Mouse (Mus musculus) c-Kit-negative CD71-positive TER-119-positive erythroid progenitor cells, embryonic 14.5 days (primary cell): ENCODE results near the gene Banf2.

Source experiments
- DNase-seq: peaks from one replicate; pipeline ENCODE4 v3.0.0-alpha.2; 2013; ENCODE audit warnings: low read depth, low spot score

Gene Banf2

DNA sequence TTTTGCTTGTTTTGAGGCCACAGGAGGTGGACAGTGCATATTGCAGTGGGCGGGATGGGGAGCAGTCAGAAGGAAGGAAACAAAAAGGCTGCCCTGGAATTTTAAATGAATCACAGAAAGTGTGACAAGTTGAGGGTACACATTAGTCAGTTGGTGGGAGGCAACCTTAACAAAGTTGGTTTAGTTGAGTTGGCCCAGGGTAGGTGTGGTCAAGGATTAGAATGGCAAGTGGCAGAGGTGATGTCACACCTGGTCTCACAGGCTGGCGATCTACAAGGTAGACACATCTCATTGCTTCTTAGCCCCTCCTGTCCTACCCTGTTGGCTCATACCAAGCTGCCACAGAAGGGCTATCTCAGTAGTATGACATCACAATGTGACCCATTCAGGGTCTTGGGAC lies at the start of gene Banf2:
TSS of gene Banf2 (plus strand) at position 396 of the 400 bp plus-strand sequence.
- no peak for DNase-seq

DNA sequence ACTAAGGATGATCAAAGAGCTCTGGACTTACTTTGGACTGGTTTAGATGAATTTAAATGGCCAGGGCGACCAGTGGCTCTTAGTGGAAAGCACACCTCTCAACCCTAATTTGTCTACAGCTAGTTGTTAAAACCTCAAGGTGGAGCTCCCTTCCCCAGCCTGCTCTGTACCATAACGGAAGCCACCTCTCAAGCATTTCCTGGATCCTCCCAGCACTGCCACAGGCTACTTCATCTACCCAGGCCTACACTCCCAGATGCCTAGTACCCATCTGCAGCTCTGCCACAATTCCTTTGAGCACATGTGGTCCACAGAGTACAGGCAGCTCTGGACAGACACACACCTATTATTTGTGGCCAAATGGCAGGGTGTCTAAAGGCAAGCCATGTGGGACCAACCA lies 49.4 kb upstream of the Banf2 start:
- DNase-seq: no peak

DNA sequence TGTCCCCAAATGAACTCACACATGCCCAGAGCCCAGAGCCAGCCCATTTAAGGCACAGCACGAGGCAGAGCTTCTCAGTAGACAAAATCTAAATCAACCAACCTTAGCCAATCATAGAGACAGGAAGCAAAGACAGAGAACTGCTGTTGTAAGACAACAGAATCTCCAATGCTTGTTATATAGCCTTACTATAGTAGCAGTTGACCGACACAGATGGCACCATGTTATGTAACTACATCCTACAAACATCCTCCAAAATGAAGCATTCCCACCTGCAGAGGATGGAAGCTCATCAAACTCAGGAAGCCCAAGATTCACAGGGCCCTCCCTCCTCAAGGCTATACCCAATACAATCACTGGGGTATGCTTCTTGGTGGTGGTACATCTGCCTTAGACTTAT lies 45.4 kb upstream of the Banf2 start:
- no peak for DNase-seq

DNA sequence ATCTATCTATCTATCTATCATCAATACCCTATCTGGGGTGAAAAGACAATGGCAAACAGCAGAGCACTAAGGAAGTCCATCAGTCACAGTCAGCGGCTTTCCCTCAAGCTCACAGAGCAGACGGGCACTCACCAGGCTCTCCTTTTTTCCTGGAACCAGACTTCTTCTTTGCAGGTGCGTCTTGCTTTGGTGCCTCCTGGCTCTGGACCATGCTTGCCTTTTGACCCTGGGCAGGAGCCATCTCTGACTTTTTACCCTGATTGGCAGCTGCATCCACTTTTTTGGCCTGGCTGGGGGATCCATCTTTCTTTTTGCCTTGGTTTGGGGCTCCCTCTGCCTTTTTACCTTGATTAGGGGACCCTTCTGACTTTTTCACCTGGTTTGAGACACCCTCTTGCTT lies 44.8 kb upstream of the Banf2 start:
- no peak for DNase-seq

DNA sequence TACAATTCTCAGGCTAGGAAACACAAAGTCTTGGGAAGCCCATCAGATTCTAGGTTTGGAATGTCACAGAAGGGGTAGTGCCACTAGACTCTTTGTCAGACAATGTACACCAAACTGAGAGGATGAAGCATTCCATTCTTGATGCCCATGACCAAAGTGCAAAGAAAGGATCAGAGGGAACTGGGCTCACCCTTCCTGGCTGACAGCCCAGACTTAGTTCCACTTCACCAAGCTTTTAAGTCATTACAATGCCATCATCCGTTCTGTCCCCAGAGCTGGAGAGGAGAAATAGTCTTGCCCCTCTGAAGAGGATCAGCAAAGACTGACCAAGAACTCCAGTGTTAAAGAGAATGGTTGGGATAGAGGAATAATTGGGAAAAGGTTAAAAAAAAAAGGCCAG lies 41.9 kb upstream of the Banf2 start:
- no peak for DNase-seq

DNA sequence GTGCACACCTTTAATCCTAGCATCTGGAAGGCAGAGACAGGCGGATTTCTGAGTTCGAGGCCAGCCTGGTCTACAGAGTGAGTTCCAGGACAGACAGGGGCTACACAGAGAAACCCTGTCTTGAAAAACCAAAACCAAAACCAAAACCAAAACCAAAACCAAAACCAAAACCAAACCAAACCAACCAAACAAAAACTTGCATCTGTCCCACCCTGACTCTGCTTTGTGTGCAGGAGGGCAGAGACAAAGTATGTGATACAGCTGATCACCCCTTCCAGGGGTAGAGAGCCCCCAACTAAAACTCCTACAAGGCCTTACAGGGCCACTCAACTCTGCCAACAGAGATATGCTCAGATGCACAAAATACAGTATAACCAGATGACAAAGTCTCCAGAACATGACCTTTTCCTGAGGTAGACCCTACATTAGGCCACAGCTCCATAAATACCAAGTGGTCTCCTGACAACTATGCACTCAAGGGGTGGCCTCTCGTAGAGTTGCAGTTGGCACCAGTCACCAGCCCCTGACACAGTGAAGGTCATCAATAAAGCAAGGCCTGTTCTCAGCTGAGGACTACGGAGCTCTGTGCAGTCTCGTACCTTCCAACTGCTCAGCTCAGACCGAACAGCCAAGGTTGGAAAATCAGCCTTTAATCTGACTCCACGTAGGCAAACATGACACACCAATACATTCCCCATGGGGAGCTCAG lies 40.7 kb upstream of the Banf2 start:
- no peak for DNase-seq

DNA sequence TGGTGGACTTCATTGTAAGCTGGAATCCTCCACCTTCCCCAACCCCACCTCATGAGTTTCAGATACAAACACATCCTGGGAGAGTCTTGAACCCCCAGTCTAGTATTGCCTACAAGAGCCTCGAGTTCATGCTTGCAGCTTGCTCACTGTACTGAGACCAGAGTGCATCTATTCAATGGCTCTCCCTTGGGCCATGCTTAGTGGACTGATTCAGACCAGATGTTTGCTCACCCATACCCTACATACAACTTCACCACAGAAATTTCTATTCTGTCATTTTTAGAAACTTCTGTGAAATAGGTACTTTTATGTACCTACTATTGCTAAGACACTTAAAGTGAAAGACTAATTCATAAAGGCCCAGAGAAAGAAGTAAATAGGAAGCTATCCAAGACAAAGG lies 39.9 kb upstream of the Banf2 start:
- DNase-seq: no peak

DNA sequence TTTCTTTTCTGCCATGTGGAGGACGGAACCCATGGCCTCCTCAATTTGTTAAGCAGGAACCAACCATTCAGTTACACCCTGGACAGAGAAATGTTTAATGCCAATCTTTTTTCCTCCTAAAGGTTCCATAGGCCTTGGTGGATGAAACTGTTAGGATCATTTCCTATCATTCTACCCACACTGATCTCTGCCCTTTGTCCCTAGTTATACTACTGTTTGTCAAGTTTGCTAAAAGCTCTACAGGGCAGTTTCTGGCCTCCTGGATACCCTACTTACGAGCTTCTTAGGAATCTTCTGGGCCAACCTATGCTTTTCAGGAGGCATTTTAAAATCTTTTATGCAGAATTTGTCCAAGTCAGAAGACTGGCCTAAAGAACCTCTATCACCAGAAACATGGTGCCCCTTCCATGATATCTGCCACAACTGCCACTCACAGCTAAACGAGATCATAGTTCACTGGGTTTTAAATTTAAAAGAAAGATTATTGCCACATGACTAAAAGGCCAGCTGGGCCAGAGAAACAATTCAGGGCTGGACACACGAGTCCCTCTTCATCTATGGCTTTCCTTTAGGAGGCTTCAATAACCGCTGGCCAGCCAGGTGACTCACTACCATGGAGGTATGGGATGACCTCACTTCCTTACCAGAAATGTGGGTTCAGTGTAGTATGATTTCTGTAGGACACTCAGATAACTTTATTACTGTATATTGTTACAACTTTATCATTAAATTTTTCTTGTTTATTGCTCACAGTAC lies 30.5 kb upstream of the Banf2 start:
- DNase-seq: no peak

DNA sequence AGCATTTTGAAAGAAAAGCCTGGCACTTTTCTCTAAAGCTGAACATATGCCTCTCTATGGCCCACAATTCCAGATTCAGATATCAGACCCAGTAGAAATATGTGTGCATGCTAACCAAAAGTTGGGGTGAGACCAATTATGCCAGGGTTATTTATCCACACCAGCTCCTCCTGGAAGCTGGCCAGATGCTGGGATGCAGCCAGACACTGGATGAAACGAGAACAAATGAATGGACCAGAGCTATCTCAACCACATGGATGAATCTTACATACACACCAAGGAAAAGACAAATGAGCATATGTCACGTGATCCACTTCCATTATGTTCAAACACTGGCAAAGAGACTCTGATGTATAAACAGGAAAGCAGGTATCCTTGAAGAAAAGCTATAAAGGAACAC lies 29.3 kb upstream of the Banf2 start:
- no peak for DNase-seq

DNA sequence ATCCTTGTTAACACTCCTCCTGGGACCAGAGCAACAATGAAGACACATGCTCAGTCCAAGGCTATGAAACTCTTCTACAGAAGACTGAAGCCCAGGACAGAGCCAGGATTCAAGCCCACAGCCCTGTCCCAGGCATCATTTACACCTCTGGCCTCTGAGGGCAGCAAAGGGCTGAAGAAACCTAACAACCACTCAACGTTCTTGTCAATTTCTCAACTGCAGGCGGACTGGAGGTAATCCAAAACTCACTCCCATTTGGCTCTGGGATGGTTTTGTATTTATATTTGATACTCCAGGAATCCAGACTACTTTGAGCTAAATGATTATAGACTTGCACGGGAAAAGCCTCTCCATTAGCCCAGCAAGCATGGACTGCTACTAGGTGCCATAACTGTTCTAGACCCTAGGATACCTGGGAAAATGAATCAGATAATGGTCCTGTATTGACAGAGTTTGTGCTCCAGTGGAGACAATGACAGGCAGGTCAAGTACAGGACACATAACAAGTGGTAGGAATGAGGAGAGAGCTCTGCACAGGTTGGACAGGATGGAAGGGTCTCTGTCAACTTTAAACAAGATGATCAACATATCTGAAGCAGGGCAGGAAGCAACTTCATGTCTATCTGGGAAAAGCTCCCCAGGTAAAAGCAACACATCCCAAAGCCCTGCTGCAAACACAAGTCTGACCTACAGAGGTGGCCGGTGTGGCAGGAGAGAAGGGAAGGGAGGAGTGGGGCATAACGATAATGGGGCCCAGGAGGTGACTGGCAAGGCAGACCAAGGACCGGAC lies 27.5 kb upstream of the Banf2 start:
- no peak for DNase-seq

DNA sequence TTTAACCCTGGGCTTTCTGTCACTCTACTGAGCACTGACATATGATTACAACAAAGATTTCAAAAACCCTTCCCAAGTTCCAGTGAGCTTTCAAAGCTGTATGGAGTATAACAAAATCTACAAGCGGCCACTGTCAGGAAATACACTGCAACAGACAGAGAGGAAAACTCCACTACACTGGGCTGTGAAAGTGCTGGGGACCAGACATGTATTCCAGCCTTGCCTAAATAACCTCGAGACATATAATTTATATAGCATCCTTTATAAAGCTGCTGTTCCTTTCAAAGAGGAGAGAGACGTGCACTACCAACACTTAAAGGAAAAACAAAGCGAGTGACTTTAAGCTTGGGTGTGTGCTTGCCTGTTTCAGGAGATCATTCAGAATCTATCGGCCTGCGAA lies 26.2 kb upstream of the Banf2 start:
- DNase-seq: no peak

DNA sequence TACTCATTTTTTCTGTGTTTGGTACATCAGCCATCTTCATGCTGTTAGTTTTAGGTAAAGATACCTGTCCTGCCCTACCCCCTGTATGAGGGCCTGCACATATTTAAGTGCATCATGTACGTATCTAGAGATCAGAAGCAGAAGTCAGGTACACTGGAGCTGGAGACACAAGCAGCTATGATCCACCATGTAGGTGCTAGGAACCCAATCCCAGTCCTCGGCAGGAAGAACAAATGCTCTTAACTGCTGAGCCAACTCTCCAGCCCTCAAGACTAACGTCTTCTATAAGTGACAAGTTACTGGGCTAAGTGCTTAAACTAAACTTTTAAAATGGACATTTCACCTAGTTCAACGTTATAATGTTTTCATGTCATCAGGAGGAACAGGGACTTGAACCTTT lies 25.6 kb upstream of the Banf2 start:
- no peak for DNase-seq

DNA sequence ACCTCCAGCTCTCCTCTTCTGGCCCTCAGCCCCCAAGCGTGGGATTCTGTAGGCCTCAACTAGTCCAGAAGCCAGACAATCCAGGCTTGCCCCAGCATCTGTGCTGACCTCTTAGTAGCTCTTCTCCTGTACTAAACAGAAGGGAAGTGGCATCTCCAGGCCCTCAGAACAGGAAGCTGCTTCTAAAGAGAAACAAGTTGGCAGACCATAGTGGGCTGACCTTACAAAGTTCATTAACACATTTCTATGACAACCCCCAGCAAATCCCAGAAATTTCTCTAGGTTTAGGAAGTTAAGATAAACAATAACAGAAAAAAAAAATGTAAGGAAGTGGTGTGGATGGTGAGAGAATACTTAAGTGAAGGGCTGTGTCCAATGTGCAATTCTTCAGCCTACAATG lies 23.8 kb upstream of the Banf2 start:
- no peak for DNase-seq

DNA sequence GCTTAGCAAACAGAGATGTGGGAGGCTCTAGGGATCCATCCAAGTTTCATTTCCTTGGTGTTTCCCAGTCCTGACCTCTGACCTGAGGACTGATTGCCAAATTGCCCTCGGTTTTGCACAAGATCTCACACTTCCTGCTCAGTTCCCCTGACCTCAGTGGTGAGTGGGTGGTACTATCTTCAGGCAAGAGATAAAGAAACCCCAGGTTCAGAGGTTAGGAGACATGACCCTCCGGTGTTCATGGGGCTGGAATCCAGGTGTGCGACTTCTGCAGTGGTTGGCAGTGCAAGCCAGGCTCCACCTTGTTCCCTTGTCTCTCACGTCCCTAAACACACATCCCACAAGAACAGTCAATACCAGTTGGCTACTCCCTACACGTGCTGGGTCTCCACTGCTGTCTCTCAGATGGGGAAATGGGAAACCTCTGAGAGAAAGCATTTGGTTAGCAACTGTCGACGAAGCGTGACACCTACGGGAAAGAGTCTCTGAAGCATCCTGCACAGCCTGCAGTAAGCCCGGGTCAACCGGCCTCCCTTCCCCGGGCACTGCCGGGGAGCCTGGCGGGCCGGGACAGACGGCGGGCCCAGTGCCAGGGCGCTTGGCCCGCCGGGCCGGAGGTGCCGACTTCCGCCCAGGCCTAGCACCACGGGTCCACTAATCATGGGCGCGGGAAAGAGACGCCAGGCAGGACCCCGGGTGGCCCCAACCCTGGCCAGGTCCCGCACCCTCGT lies 23.1 kb upstream of the Banf2 start:
- DNase-seq: peak; percentile 13

DNA sequence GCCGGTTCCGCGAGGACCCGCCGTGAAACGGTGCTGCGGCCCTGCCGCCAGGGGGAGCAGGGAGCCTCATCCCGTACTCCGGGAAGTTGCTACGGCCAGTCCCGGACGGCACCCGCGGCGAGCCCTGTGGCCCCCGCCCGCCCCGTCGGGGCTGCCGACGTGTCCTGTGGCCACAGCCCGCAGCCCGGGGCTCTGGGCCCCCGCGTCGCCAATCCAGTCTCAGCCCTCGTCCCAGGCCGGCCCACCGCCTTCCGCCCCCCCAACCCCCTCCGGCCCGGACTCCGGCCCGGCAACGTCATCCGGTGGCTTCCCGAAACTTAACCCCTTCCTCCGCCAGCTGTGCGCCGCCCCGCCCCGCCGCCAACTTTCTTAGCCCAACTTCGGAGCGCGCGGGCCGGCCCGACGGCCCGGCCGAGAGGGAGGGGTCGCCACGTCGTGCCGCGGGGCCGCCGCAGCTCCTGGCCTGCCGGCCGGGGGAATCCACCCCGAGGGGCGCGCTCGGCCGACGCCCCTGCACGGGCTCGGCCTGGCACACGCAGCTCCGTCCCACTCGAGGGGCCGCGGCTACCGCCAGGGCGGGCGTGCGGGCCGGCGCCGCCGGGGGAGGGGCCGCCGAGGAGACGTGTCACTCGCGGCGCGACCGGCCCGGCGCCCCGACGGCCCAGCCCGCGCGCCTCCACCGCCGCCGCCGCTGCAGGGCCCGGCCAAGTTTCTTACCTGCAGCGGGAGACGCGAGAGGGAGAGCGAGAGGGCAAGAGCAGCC lies 22.4 kb upstream of the Banf2 start:
- DNase-seq: peak; percentile 60

DNA sequence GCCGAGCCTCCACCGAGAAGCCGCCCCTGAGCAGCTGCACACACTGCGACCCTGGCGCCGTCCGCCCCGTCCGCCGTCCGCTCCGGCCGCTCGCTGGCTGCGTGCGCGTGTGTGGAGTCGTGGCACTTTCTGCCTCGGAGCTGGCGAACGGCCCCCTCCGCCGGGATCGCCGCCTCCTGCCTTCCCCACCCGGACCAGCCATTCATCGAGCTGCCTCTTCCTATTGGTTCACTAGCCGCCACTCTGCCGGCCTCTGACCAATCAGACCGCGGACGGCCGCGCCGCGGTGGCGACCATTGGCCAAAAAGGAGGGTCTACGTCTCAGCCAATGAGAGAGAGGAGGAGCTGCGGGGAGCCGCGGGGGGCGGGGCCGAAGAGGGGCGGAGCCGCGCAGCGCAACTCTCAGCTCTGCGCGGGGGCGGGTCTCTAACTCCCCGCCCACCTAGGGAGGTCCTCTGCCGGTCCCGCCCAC lies 21.7 kb upstream of the Banf2 start, which contains the start of gene Rrbp1:
TSS of gene Rrbp1 (minus strand) at position 184 of the 472 bp plus-strand sequence.
- peak; percentile 95 for DNase-seq

DNA sequence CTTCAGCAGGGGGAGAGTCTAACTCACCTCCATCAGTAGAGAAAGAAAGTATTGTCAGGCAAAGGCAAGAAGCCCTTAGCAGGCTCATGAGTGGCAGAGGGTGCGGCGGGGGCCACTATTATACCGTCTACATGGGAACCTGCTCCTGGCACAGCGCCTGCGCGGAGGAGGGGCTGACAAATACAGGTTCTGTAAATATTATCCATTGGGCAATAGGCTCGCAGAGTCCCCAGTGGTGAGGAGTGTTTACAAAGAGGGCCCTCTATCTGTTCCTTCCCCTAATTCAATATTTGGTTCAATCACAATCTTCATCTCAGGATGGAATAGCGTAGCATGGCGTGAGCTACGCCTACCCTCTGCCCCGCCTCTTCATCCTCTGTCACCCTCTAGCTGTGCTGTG lies 18.8 kb upstream of the Banf2 start:
- no peak for DNase-seq

DNA sequence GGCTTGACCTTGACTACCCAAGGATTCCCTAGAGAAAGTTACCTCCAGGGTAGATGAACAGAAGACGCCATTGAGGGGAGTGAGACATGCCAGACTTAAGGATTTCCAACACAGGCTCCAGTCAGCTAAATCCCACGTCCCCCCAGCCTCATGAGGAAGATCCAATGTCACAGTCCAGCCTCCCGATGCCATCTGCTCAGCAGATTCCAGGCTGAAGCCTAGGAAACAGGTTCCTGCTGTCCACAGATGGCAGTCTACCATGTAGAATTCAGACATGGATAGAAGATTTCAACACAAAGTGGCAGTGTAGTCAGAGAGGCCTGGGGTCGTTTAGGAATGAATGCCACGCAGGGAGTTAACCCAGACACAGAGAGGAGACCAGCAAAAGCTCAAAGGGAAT lies 18.4 kb upstream of the Banf2 start:
- DNase-seq: no peak

DNA sequence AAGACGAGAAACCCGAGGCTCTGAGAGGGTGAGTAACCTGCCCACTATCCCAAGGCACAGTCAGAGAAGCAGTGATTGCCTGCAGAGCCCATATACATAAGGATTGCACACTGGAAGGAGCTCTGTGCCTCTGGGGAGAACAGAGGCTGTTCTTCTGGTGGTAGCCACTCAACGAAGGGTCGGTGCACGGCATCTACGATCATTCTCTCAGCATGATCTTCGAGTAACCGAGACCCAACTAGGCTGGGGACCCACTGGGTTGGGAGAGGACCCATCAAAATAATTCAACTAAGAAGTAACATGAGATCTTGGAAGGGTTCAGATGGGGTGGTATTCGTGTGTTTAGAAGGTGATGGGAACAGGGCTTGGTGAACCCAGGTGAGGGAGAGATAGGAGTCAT lies 17.0 kb upstream of the Banf2 start:
- no peak for DNase-seq

DNA sequence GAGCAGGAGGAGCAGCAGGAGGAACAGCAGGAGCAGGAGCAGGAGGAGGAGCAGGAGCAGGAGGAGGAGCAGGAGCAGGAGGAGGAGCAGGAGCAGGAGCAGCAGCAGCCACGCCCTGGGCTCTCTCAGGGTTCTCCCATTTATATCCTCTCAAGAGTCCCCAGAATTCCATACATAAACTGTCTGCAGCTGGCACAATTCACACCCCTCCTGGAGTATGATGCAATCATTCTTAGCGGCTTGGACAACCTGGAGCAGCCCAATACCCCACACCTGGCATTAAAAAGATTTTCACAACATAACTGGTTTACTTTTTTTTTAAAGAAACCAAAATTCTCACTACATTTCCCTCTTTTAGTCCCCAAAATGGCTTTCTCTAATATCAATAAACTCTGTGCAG lies 12.9 kb upstream of the Banf2 start:
- no peak for DNase-seq

DNA sequence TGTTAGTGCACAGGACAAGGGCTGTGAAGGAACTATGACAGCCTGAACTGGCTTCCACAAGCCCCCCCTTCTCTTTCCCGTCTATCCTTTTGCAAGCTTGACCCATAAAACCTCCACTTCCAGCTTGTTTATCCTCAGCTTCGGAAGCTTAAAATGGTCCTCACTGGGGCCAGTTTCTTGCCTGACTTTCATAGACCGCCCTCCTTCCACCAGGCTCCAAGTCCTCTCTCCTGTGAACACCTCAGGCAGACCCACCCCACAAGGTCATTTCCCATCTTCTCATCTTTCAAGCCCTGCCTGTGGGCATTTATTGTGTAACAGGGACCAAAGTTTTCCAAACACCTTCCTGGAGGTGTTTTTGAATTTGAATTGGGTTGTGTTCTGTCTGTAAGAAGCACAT lies 10.4 kb upstream of the Banf2 start:
- no peak for DNase-seq
